Mouse (Mus musculus) midbrain, postnatal 0 days (tissue): ENCODE data around the gene Slc7a15. TPM values are rescaled to one million over a fixed set of nuclear protein-coding genes. Genes with fewer than 3 reads are reported as not detected.

Experiments
- ATAC-seq: fragments of 200-750 bp; cut with Nextera tagmentation; 2 replicates; pipeline ENCODE4 v1.8.0; 2017; ENCODE audit warnings: moderate number of reproducible peaks, mild to moderate bottlenecking, moderate TSS enrichment, moderate library complexity; ENCODE audit not compliant: low FRiP score
- DNase-seq: peaks from one replicate; pipeline ENCODE4 v3.0.0-alpha.2; 2015; ENCODE audit warnings: low spot score
- H3K27ac ChIP-seq: fragments of 300-500 bp; sonication (generic); 2 replicates; pipeline ENCODE4 v1.5.1; 2014; ENCODE audit warnings: low read depth, mild to moderate bottlenecking, low read length, mixed read lengths
- H3K27me3 ChIP-seq: fragments of 300-500 bp; sonication (generic); 2 replicates; pipeline ENCODE4 v1.6.1; 2014; ENCODE audit warnings: low read length, control low read depth, mixed read lengths; ENCODE audit not compliant: insufficient read depth
- H3K36me3 ChIP-seq: fragments of 300-500 bp; sonication (generic); 2 replicates; pipeline ENCODE4 v1.6.1; 2014; ENCODE audit warnings: low read length, control low read depth, mixed read lengths; ENCODE audit not compliant: insufficient read depth
- H3K4me1 ChIP-seq: fragments of 300-500 bp; sonication (generic); 2 replicates; pipeline ENCODE4 v1.6.1; 2014; ENCODE audit warnings: mild to moderate bottlenecking, control low read depth, antibody characterized with exemption, low read length, mixed read lengths; ENCODE audit not compliant: insufficient read depth
- H3K4me2 ChIP-seq: fragments of 300-500 bp; sonication (generic); 2 replicates; pipeline ENCODE4 v1.6.1; 2014; ENCODE audit warnings: low read depth, mild to moderate bottlenecking, low read length, mixed read lengths; ENCODE audit not compliant: poor library complexity, severe bottlenecking
- H3K4me3 ChIP-seq: fragments of 300-500 bp; sonication (generic); 2 replicates; pipeline ENCODE4 v1.5.1; 2014; ENCODE audit warnings: low read depth, mild to moderate bottlenecking, low read length, moderate library complexity
- H3K9ac ChIP-seq: fragments of 300-500 bp; sonication (generic); replicated peaks from 2 replicates; pipeline ENCODE4 v1.6.1; 2014; ENCODE audit warnings: mild to moderate bottlenecking, low read length, moderate library complexity, mixed read lengths; ENCODE audit not compliant: poor library complexity, severe bottlenecking
- H3K9me3 ChIP-seq: fragments of 300-500 bp; sonication (generic); 2 replicates; pipeline ENCODE4 v1.6.1; 2016; ENCODE audit warnings: low read length, control low read depth
- CTCF ChIP-seq: IDR thresholded peaks from 2 replicates; pipeline ENCODE4 v1.5.1; 2016; ENCODE audit warnings: antibody characterized with exemption, mild to moderate bottlenecking
- WGBS: fragments of 180-500 bp; shearing (Covaris S2); extraction: QIAGEN DNeasy Blood & Tissue Kit; methylation state at CpG from one replicate; pipeline ENCODE4 v1.1.7; 2014; 5-methylcytosine and 5-hydroxymethylcytosine counted together
- polyA plus RNA-seq: library from polyadenylated mRNA; unstranded; fragments of >200 nt; fragmentation: Nextera tagmentation; extraction: Ambion mirVana; gene quantifications from 2 replicates; pipeline ENCODE4 v1.2.1, GENCODE M21; 2015
- total RNA-seq: library from RNA; depleted of rRNA; stranded (reverse); fragments of >200 nt; gene quantifications from 2 replicates; pipeline ENCODE4 v1.2.3, GENCODE M21; 2014; rRNA removed

The Slc7a15 gene
- total and polyA plus RNA-seq, 2 experiments from 2014 or later, result not detected

DNA sequence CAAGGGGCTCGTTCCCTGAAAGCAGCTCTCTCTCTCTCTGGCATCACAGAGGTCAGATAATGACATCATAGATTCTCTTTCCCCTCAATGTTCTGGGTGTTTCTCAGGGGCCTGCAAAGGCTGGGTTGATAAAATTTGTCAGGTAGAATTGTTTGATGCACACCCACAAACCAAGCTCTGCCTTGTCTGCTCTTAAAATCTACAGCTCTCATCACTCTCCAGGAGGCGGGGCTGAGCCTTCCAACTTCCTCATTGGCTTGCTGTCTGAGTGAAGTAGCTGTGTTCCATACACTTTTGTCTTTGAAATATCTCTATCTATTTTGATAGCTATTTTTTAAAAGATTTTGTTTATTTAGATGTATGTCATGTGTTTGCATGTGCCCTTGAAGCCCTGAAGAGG, 116.7 kb downstream of the Slc7a15 start:
- 67% methylated on average over 2 of the region's 2 CpGs for WGBS
- Histone ChIP-seq H3K4me3 (no peak overlapping the region), H3K27me3 (no peaks in the 10 kb centered on the region), H3K9me3 (no peaks in the 10 kb centered on the region), H3K9ac (no peak overlapping the region), H3K4me2 (no peak overlapping the region), H3K27ac (no peak overlapping the region), H3K4me1 (no peaks in the 10 kb centered on the region), H3K36me3 (no peaks in the 10 kb centered on the region)
- no peak for TF ChIP-seq CTCF
- DNase-seq (no peak), ATAC-seq (no peak)

Other genes starting within 250 kb of the Slc7a15 start
- 323 and 329 TPM in 2 replicates for gene Rhob, start 99.1 kb downstream of the Slc7a15 start, total RNA-seq
- 74.1 and 75.1 TPM in 2 replicates for gene Rhob, start 99.1 kb downstream of the Slc7a15 start, polyA plus RNA-seq
- 117 and 123 TPM in 2 replicates for gene Pum2, start 75.1 kb upstream of the Slc7a15 start, total RNA-seq
- gene Pum2, start 75.1 kb upstream of the Slc7a15 start, polyA plus RNA-seq, result 35.2 and 35.3 TPM in 2 replicates
- gene Sdc1, start 172.3 kb upstream of the Slc7a15 start, total RNA-seq, result 16.2 and 21.1 TPM in 2 replicates
- 11.7 and 12.3 TPM in 2 replicates for gene Sdc1, start 172.3 kb upstream of the Slc7a15 start, polyA plus RNA-seq